Mouse (Mus musculus) heart, postnatal 0 days (tissue): ENCODE results near the gene Arhgef28. TPM values are rescaled to one million over a fixed set of nuclear protein-coding genes. Genes with fewer than 3 reads are reported as not detected.

ENCODE experiments used
- ATAC-seq: fragments of 200-750 bp; cut with Nextera tagmentation; 2 replicates; pipeline ENCODE4 v1.8.0; 2017; ENCODE audit warnings: low read depth, moderate number of reproducible peaks, moderate library complexity; ENCODE audit not compliant: insufficient read depth
- DNase-seq: peaks from one replicate; pipeline ENCODE4 v3.0.0-alpha.2; 2016; ENCODE audit warnings: low spot score
- H3K27ac ChIP-seq: fragments of 300-500 bp; sonication (generic); 2 replicates; pipeline ENCODE4 v1.5.1; 2014; ENCODE audit warnings: low read depth, mild to moderate bottlenecking
- H3K27me3 ChIP-seq: fragments of 300-500 bp; sonication (generic); 2 replicates; pipeline ENCODE4 v1.6.1; 2014; ENCODE audit warnings: low read length, mixed read lengths; ENCODE audit not compliant: control insufficient read depth, insufficient read depth
- H3K36me3 ChIP-seq: fragments of 300-500 bp; sonication (generic); replicated peaks from 2 replicates; pipeline ENCODE4 v1.6.1; 2014; ENCODE audit warnings: low read length, mixed read lengths; ENCODE audit not compliant: control insufficient read depth, insufficient read depth
- H3K4me1 ChIP-seq: fragments of 300-500 bp; sonication (generic); 2 replicates; pipeline ENCODE4 v1.6.1; 2014; ENCODE audit warnings: antibody characterized with exemption; ENCODE audit not compliant: control insufficient read depth, insufficient read depth
- H3K4me2 ChIP-seq: fragments of 300-500 bp; sonication (generic); 2 replicates; pipeline ENCODE4 v1.6.1; 2014; ENCODE audit warnings: low read depth, mild to moderate bottlenecking, low read length, moderate library complexity
- H3K4me3 ChIP-seq: fragments of 300-500 bp; sonication (generic); 2 replicates; pipeline ENCODE4 v1.5.1; 2014; ENCODE audit warnings: low read depth, low read length
- H3K9ac ChIP-seq: fragments of 300-500 bp; sonication (generic); replicated peaks from 2 replicates; pipeline ENCODE4 v1.6.1; 2014; ENCODE audit warnings: low read depth, low read length, mixed read lengths
- H3K9me3 ChIP-seq: fragments of 300-500 bp; sonication (generic); replicated peaks from 2 replicates; pipeline ENCODE4 v1.6.1; 2016; ENCODE audit warnings: low read length; ENCODE audit not compliant: control insufficient read depth
- CTCF ChIP-seq: IDR thresholded peaks from 2 replicates; pipeline ENCODE4 v1.5.1; 2016; ENCODE audit warnings: antibody characterized with exemption, control low read depth, low read depth
- EP300 ChIP-seq: IDR thresholded peaks from 2 replicates; pipeline ENCODE4 v1.6.1; 2016; ENCODE audit warnings: antibody characterized with exemption, low read depth
- WGBS: fragments of 180-500 bp; shearing (Covaris S2); extraction: QIAGEN DNeasy Blood & Tissue Kit; methylation state at CpG from one replicate; pipeline ENCODE4 v1.1.7; 2014; 5-methylcytosine and 5-hydroxymethylcytosine counted together
- polyA plus RNA-seq: library from polyadenylated mRNA; unstranded; fragments of >200 nt; fragmentation: Nextera tagmentation; extraction: Ambion mirVana; gene quantifications from 2 replicates; pipeline ENCODE4 v1.2.1, GENCODE M21; 2015
- total RNA-seq: library from RNA; depleted of rRNA; stranded (reverse); fragments of >200 nt; gene quantifications from 2 replicates; pipeline ENCODE4 v1.2.3, GENCODE M21; 2014; ENCODE audit warnings: low replicate concordance

The Arhgef28 gene
- total and polyA plus RNA-seq, 2 experiments from 2014 or later, result 6.9 to 10.5 TPM

GRCm38 (mm10) chr13:98014892-98015291, 191.3 kb downstream of the Arhgef28 start:
- no peaks in the 10 kb centered on the region for H3K9me3 ChIP-seq
- H3K27me3 ChIP-seq, result 0 out of 2 replicates have a peak, but pooled peaks cover 3% of the 10 kb centered on the region
- ATAC-seq, result no peak
- no peak overlapping the region for H3K4me3 ChIP-seq
- H3K9ac ChIP-seq, result no peak overlapping the region
- H3K27ac ChIP-seq, result no peak overlapping the region
- WGBS, result 69% methylated on average over 3 of the region's 3 CpGs
- no peaks in the 10 kb centered on the region for H3K4me1 ChIP-seq
- H3K4me2 ChIP-seq, result no peak overlapping the region
- H3K36me3 ChIP-seq, result no peaks in the 10 kb centered on the region
- no peak for DNase-seq
- TF ChIP-seq CTCF, result no peak
- no peak for TF ChIP-seq EP300

- Histone ChIP-seq H3K9me3 (no peaks in the 10 kb centered on the region), H3K36me3 (no peaks in the 10 kb centered on the region), H3K4me1 (no peaks in the 10 kb centered on the region), H3K27me3 (0 out of 2 replicates have a peak, but pooled peaks cover 3% of the 10 kb centered on the region), H3K4me2 (no peak overlapping the region), H3K27ac (no peak overlapping the region), H3K9ac (no peak overlapping the region), H3K4me3 (no peak overlapping the region)
- ATAC-seq (no peak), DNase-seq (no peak)
- 82% methylated on average over 4 of the region's 4 CpGs for WGBS
- TF ChIP-seq CTCF (no peak), EP300 (no peak)
Observed at GRCm38 (mm10) chr13:98013715-98014114, 192.5 kb downstream of the Arhgef28 start.

GRCm38 (mm10) chr13:98011931-98012341, 194.3 kb downstream of the Arhgef28 start:
- TF ChIP-seq EP300 (no peak), CTCF (no peak)
- no peak overlapping the region for H3K27ac ChIP-seq
- 65% methylated on average over 6 of the region's 6 CpGs for WGBS

DNA sequence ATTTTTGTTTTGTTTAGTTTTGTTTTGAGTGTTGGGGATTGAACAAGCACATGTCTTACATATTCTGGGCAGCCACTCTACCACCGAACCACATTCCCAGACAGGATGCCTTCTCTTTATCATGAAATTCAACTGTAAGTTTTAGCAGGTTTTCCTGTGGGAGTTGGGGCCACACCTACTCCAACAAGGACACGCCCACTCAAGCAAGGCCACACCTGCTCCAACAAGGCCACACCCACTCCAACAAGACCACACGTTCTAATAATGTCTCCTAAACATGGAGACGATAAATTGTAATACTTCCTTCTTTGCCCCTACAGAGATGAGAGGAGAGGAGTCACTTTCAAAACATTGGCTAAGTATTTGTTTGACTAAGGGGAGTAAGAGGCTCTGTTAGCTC, 197.2 kb downstream of the Arhgef28 start:
- Histone ChIP-seq H3K27ac (no peak overlapping the region), H3K9me3 (no peaks in the 10 kb centered on the region), H3K27me3 (no peaks in the 10 kb centered on the region), H3K4me1 (no peaks in the 10 kb centered on the region), H3K36me3 (no peaks in the 10 kb centered on the region), H3K4me2 (no peak overlapping the region), H3K9ac (no peak overlapping the region), H3K4me3 (no peak overlapping the region)
- DNase-seq (no peak), ATAC-seq (peak; percentile 37; the same call in 1 of the 2 replicates)
- 50% methylated on average over 4 of the region's 4 CpGs for WGBS
- TF ChIP-seq CTCF, result no peak
- TF ChIP-seq EP300, result no peak

More at GRCm38 (mm10) chr13:98011931-98012341, 194.3 kb downstream of the Arhgef28 start:
- DNase-seq (no peak), ATAC-seq (no peak)
- H3K4me2 ChIP-seq, result no peak overlapping the region
- H3K9me3 ChIP-seq, result no peaks in the 10 kb centered on the region
- no peaks in the 10 kb centered on the region for H3K4me1 ChIP-seq
- H3K4me3 ChIP-seq, result no peak overlapping the region
- H3K27me3 ChIP-seq, result 0 out of 2 replicates have a peak, but pooled peaks cover 3% of the 10 kb centered on the region
- H3K9ac ChIP-seq, result no peak overlapping the region
- no peaks in the 10 kb centered on the region for H3K36me3 ChIP-seq

GRCm38 (mm10) chr13:98008588-98008987, 197.7 kb downstream of the Arhgef28 start:
- H3K4me3 ChIP-seq, result no peak overlapping the region
- no peaks in the 10 kb centered on the region for H3K4me1 ChIP-seq
- no peak overlapping the region for H3K4me2 ChIP-seq
- H3K27ac ChIP-seq, result no peak overlapping the region
- H3K27me3 ChIP-seq, result no peaks in the 10 kb centered on the region
- peak; percentile 85 for ATAC-seq
- no peaks in the 10 kb centered on the region for H3K9me3 ChIP-seq
- TF ChIP-seq CTCF (no peak), EP300 (no peak)
- no peaks in the 10 kb centered on the region for H3K36me3 ChIP-seq
- peak; percentile 90 for DNase-seq
- WGBS, result 33% methylated on average over 10 of the region's 10 CpGs
- H3K9ac ChIP-seq, result no peak overlapping the region

DNA sequence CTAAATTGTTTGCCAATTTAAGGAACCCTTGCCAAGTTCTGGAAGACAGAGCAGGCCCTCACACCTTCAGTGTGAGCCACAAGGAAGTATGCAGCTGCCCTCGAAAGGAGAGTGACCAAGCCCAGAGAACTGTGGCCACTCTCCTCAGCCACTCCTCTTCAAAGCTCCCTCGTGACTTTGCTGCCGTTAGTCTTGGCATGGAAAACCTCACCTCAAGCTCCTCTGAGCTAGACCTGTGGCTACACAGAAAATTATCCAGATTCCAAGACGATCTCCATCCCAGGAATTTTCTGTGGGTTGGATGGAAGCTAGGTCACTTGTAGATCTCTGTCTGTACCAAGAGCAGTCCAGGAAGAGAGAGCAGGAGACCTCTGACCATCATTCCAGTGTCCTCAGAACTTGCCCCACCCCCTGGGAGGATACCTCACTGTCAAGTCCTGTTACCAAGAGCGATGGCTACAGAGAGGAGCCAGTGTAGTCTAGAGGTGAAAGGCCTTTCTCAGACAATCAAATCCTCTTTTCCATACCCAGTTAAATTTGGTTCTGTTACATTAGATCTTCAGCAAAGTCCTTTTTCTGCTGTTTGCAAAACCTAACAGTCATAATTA, 200.5 kb downstream of the Arhgef28 start:
- no peaks in the 10 kb centered on the region for H3K9me3 ChIP-seq
- 73% methylated on average over 5 of the region's 5 CpGs for WGBS
- DNase-seq (no peak), ATAC-seq (no peak)
- no peaks in the 10 kb centered on the region for H3K4me1 ChIP-seq
- H3K4me3 ChIP-seq, result no peak overlapping the region
- TF ChIP-seq CTCF (no peak), EP300 (no peak)
- H3K27ac ChIP-seq, result no peak overlapping the region
- no peaks in the 10 kb centered on the region for H3K36me3 ChIP-seq
- no peaks in the 10 kb centered on the region for H3K27me3 ChIP-seq
- no peak overlapping the region for H3K9ac ChIP-seq
- H3K4me2 ChIP-seq, result no peak overlapping the region
